Comparison of ENCODE assay signal across 9 mouse cellular contexts in the genomic region with DNA sequence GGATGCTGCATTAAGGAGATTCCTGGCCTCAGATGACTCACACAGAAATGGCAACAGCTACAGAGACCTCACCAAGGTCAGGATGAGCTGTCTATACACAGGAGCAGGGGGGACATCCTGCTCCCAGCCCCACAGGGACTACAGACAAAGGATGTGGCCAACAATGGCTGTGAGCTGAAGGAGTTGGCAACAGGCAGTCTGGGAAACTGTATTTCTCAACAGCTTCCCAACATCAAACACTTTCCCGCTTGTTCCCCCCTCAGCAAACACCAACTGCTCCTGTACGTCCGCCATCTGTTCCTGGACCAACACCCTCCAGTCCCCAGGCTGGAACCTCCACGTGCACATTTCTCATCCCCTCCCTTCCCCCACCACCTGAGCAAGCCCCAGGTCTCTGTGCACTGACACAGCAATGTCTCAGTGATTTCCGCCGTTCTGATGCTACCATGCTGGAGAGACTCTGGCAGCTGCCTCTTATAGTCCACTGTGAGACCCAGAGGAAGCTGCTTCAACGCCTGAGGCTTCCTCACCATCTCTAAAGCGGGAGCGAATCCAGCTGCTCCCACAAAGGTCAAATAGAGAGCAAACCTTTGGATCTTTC. TPM values are rescaled to one million over a fixed set of nuclear protein-coding genes. Genes with fewer than 3 reads are reported as not detected.
DNase-seq lines count a peak whose midpoint lies in the region; ATAC-seq and TF ChIP-seq lines count a peak whose summit lies in the region.
"Had no signal": no experiment of that assay in that cellular context is flagged by ENCODE, and none has a peak within 500 bp of the region (broad histone marks: within the 10 kb centered on the region; RNA-seq: fewer than 3 reads in every experiment).

No protein-coding gene starts in this region.

- no peak for TF ChIP-seq EP300 in stomach, postnatal 0 days (optimal IDR thresholded peaks at IDR 0.05)

- H3K4me2 ChIP-seq in midbrain, embryonic 14.5 days (ENCODE audit: low read length): no peak overlapping the region
- no peak overlapping the region for H3K4me2 ChIP-seq in stomach, postnatal 0 days (replicated peaks; ENCODE audit: low read depth)
- H3K4me2 ChIP-seq in liver, embryonic 12.5 days: no peak overlapping the region

- 65% methylated on average over 9 of the region's 9 CpGs for WGBS in midbrain, embryonic 10.5 days
- 62% methylated on average over 9 of the region's 9 CpGs for WGBS in midbrain, embryonic 14.5 days
- WGBS in stomach, postnatal 0 days: 23% methylated on average over 9 of the region's 9 CpGs
- 43% methylated on average over 9 of the region's 9 CpGs for WGBS in liver, embryonic 12.5 days (ENCODE audit: insufficient replicate concordance)

- intact Hi-C loops in heart, postnatal 10 days (cut with DNase I): no loop called here

- DNase-seq in midbrain, embryonic 10.5 days (ENCODE audit: low spot score): peak; percentile 15
- no peak for DNase-seq in midbrain, embryonic 14.5 days
- peak; percentile 22 to 33 for DNase-seq in heart, postnatal 10 days
- DNase-seq in kidney, postnatal 4 days: peak; percentile 14 to 41
- DNase-seq in stomach, postnatal 0 days (ENCODE audit: low spot score): no peak
- DNase-seq in frontal cortex, adult 2 months (ENCODE audit: extremely low spot score in 1 of 2, low spot score in 1 of 2): no peak
- DNase-seq in right cerebral cortex, postnatal 14 days: no peak

- ATAC-seq in midbrain, embryonic 14.5 days (ENCODE audit: low FRiP score, low TSS enrichment): no peak
- ATAC-seq in stomach, postnatal 0 days (ENCODE audit: low FRiP score, low TSS enrichment): peak; percentile 56
- no peak for ATAC-seq in liver, embryonic 12.5 days

- H3K4me1 ChIP-seq in midbrain, embryonic 10.5 days: peaks cover 8% of the 10 kb centered on the region
- H3K4me1 ChIP-seq in midbrain, embryonic 14.5 days (ENCODE audit: control insufficient read depth, insufficient read depth, low read length): no peaks in the 10 kb centered on the region
- H3K4me1 ChIP-seq in stomach, postnatal 0 days (replicated peaks; ENCODE audit: control insufficient read depth, insufficient read depth): 0 out of 2 replicates have a peak, but pooled peaks cover 3% of the 10 kb centered on the region
- peaks cover 6% of the 10 kb centered on the region; the same call in 1 of the 2 replicates for H3K4me1 ChIP-seq in liver, embryonic 12.5 days

- H3K27ac ChIP-seq in midbrain, embryonic 10.5 days (replicated peaks): peak overlapping the region; percentile 33; the same call in 1 of the 2 replicates
- H3K27ac ChIP-seq in midbrain, embryonic 14.5 days (replicated peaks; ENCODE audit: low read depth, low read length): no peak overlapping the region
- H3K27ac ChIP-seq in stomach, postnatal 0 days (replicated peaks): no peak overlapping the region
- H3K27ac ChIP-seq in liver, embryonic 12.5 days: no peak overlapping the region

- H3K36me3 ChIP-seq in midbrain, embryonic 10.5 days: no peaks in the 10 kb centered on the region
- H3K36me3 ChIP-seq in midbrain, embryonic 14.5 days (ENCODE audit: control insufficient read depth, insufficient read depth, low read length): no peaks in the 10 kb centered on the region
- no peaks in the 10 kb centered on the region for H3K36me3 ChIP-seq in stomach, postnatal 0 days (ENCODE audit: control insufficient read depth, insufficient read depth, low read length)
- no peaks in the 10 kb centered on the region for H3K36me3 ChIP-seq in liver, embryonic 12.5 days

- H3K9me3 ChIP-seq in midbrain, embryonic 10.5 days (replicated peaks): no peaks in the 10 kb centered on the region
- no peaks in the 10 kb centered on the region for H3K9me3 ChIP-seq in midbrain, embryonic 14.5 days (ENCODE audit: control insufficient read depth, low read length)
- H3K9me3 ChIP-seq in stomach, postnatal 0 days (ENCODE audit: control insufficient read depth, low read length): no peaks in the 10 kb centered on the region
- H3K9me3 ChIP-seq in liver, embryonic 12.5 days (replicated peaks): no peaks in the 10 kb centered on the region

- no peak for TF ChIP-seq CTCF in stomach, postnatal 0 days (IDR thresholded peaks at IDR 0.05; ENCODE audit: low read depth)

- peaks cover 12% of the 10 kb centered on the region for H3K27me3 ChIP-seq in midbrain, embryonic 10.5 days (ENCODE audit: low read depth, poor library complexity, severe bottlenecking)
- H3K27me3 ChIP-seq in midbrain, embryonic 14.5 days (ENCODE audit: control insufficient read depth, insufficient read depth, low read length): no peaks in the 10 kb centered on the region
- H3K27me3 ChIP-seq in stomach, postnatal 0 days (ENCODE audit: control insufficient read depth, insufficient read depth, low read length): no peaks in the 10 kb centered on the region
- 0 out of 2 replicates have a peak, but pooled peaks cover 5% of the 10 kb centered on the region for H3K27me3 ChIP-seq in liver, embryonic 12.5 days (replicated peaks)

- no peak overlapping the region for H3K4me3 ChIP-seq in midbrain, embryonic 10.5 days
- H3K4me3 ChIP-seq in midbrain, embryonic 14.5 days (replicated peaks; ENCODE audit: low read depth, low read length): no peak overlapping the region
- no peak overlapping the region for H3K4me3 ChIP-seq in stomach, postnatal 0 days (ENCODE audit: low read depth, low read length)
- no peak overlapping the region for H3K4me3 ChIP-seq in liver, embryonic 12.5 days

- H3K9ac ChIP-seq in midbrain, embryonic 14.5 days (replicated peaks; ENCODE audit: low read length): no peak overlapping the region
- H3K9ac ChIP-seq in stomach, postnatal 0 days (ENCODE audit: low read length): no peak overlapping the region
- H3K9ac ChIP-seq in liver, embryonic 12.5 days: no peak overlapping the region

RNA-seq across cellular contexts. Expression of a gene that starts 9.5 kb away (rescaled TPM):
- 0.04 and 0.11 TPM in 2 replicates for polyA plus RNA-seq in midbrain, embryonic 10.5 days (2016; fragmentation: Nextera tagmentation; extraction: Ambion mirVana)
- polyA plus RNA-seq in midbrain, embryonic 14.5 days (2014; fragmentation: Nextera tagmentation; extraction: Ambion mirVana): 0.40 and 0.41 TPM in 2 replicates
- total RNA-seq in heart, postnatal 10 days (2021): not detected
- polyA plus RNA-seq in stomach, postnatal 0 days (2015; fragmentation: Nextera tagmentation; extraction: Ambion mirVana): 0.45 and 0.53 TPM in 2 replicates
- polyA plus RNA-seq in liver, embryonic 12.5 days (2016; fragmentation: Nextera tagmentation; extraction: Ambion mirVana): 0.06 and 0.11 TPM in 2 replicates
- 0.15 and 0.16 TPM in 2 replicates for polyA plus RNA-seq in frontal cortex, adult 2 months (2012; rRNA removed)

RNA-seq across cellular contexts. Expression of a gene that starts 21.2 kb away (rescaled TPM):
- 1.8 and 2.0 TPM in 2 replicates for polyA plus RNA-seq in midbrain, embryonic 10.5 days (2016; fragmentation: Nextera tagmentation; extraction: Ambion mirVana)
- polyA plus RNA-seq in midbrain, embryonic 14.5 days (2014; fragmentation: Nextera tagmentation; extraction: Ambion mirVana): 1.3 and 1.9 TPM in 2 replicates
- 1 to 10 TPM in 1 of 2 experiments, under 1 TPM in 1; 0.69 to 1.1 TPM for total RNA-seq in heart, postnatal 10 days (2021)
- polyA plus RNA-seq in stomach, postnatal 0 days (2015; fragmentation: Nextera tagmentation; extraction: Ambion mirVana): 14.0 and 14.5 TPM in 2 replicates
- 0.72 and 1.1 TPM in 2 replicates for polyA plus RNA-seq in liver, embryonic 12.5 days (2016; fragmentation: Nextera tagmentation; extraction: Ambion mirVana)
- 0.08 and 0.14 TPM in 2 replicates for polyA plus RNA-seq in frontal cortex, adult 2 months (2012; rRNA removed)

RNA-seq across cellular contexts. Expression of a gene that starts 39.8 kb away (rescaled TPM):
- 0.38 TPM in 1 of 2 replicates, not detected in the other for polyA plus RNA-seq in midbrain, embryonic 10.5 days (2016; fragmentation: Nextera tagmentation; extraction: Ambion mirVana)
- polyA plus RNA-seq in midbrain, embryonic 14.5 days (2014; fragmentation: Nextera tagmentation; extraction: Ambion mirVana): 0.67 and 1.2 TPM in 2 replicates
- not detected for total RNA-seq in heart, postnatal 10 days (2021)
- not detected in 2 replicates for polyA plus RNA-seq in stomach, postnatal 0 days (2015; fragmentation: Nextera tagmentation; extraction: Ambion mirVana)
- polyA plus RNA-seq in liver, embryonic 12.5 days (2016; fragmentation: Nextera tagmentation; extraction: Ambion mirVana): not detected in 2 replicates
- polyA plus RNA-seq in frontal cortex, adult 2 months (2012; rRNA removed): 3.7 and 5.5 TPM in 2 replicates
- total RNA-seq: left cerebral cortex, postnatal 10 days had no signal

RNA-seq across cellular contexts. Expression of a gene that starts 53.4 kb away (rescaled TPM):
- 34.1 and 38.6 TPM in 2 replicates for polyA plus RNA-seq in midbrain, embryonic 10.5 days (2016; fragmentation: Nextera tagmentation; extraction: Ambion mirVana)
- polyA plus RNA-seq in midbrain, embryonic 14.5 days (2014; fragmentation: Nextera tagmentation; extraction: Ambion mirVana): 9.0 and 16.1 TPM in 2 replicates
- 10 to 100 TPM; 13.4 to 16.1 TPM for total RNA-seq in heart, postnatal 10 days (2021)
- 9.7 TPM in 2 replicates for polyA plus RNA-seq in stomach, postnatal 0 days (2015; fragmentation: Nextera tagmentation; extraction: Ambion mirVana)
- polyA plus RNA-seq in liver, embryonic 12.5 days (2016; fragmentation: Nextera tagmentation; extraction: Ambion mirVana): 26.7 and 31.1 TPM in 2 replicates
- polyA plus RNA-seq in frontal cortex, adult 2 months (2012; rRNA removed): 5.7 and 6.2 TPM in 2 replicates

RNA-seq across cellular contexts. Expression of a gene that starts 53.6 kb away (rescaled TPM):
- polyA plus RNA-seq in midbrain, embryonic 10.5 days (2016; fragmentation: Nextera tagmentation; extraction: Ambion mirVana): 56.6 and 57.7 TPM in 2 replicates
- polyA plus RNA-seq in midbrain, embryonic 14.5 days (2014; fragmentation: Nextera tagmentation; extraction: Ambion mirVana): 32.2 and 35.4 TPM in 2 replicates
- total RNA-seq in heart, postnatal 10 days (2021): 1 to 10 TPM; 7.7 to 8.2 TPM
- 31.7 and 33.4 TPM in 2 replicates for polyA plus RNA-seq in stomach, postnatal 0 days (2015; fragmentation: Nextera tagmentation; extraction: Ambion mirVana)
- polyA plus RNA-seq in liver, embryonic 12.5 days (2016; fragmentation: Nextera tagmentation; extraction: Ambion mirVana): 38.4 and 44.0 TPM in 2 replicates
- 12.0 and 12.3 TPM in 2 replicates for polyA plus RNA-seq in frontal cortex, adult 2 months (2012; rRNA removed)

Comparison
In these comparisons a context has a peak if more than half of its experiments do, and no peak if none do; other contexts are left out.
1. DNase-seq: peak in midbrain, embryonic 10.5 days (single experiment), heart, postnatal 10 days (2 of 2) and kidney, postnatal 4 days (2 of 2); none in midbrain, embryonic 14.5 days (single experiment), stomach, postnatal 0 days (single experiment), frontal cortex, adult 2 months (0 of 2) and right cerebral cortex, postnatal 14 days (single experiment).